Mouse (Mus musculus) granulocyte monocyte progenitor cell, adult 5-6 weeks (primary cell): ENCODE measurements at regions not wholly inside any gene's neighbourhood (a gene's known extent, or its start where the extent isn't known, plus 50 kb on each side); places are given as distances from the start of the nearest gene placed in this dataset.

Experiments used
- ATAC-seq: replicated peaks from 2 replicates; pipeline ENCODE4 v1.8.0; 2016; ENCODE audit warnings: mild to moderate bottlenecking, moderate TSS enrichment, inconsistent platforms; ENCODE audit not compliant: poor library complexity, severe bottlenecking

GRCm38 (mm10) chr1:23214462-23215158, 112.6 kb upstream of the 4933415F23Rik start:
- ATAC-seq, result no peak

- ATAC-seq, result no peak
These were observed 105.8 kb upstream of the 4933415F23Rik start for GRCm38 (mm10) chr1:23207843-23208242.

- no peak for ATAC-seq
These were observed 105.0 kb upstream of the 4933415F23Rik start for GRCm38 (mm10) chr1:23207024-23207423.

- ATAC-seq, result no peak
These were observed 100.7 kb upstream of the 4933415F23Rik start for GRCm38 (mm10) chr1:23202511-23203435.

- ATAC-seq, result no peak
These were observed 98.4 kb upstream of the 4933415F23Rik start for GRCm38 (mm10) chr1:23200460-23200859.

GRCm38 (mm10) chr1:23190316-23191005, 88.4 kb upstream of the 4933415F23Rik start:
- no peak for ATAC-seq

GRCm38 (mm10) chr1:23189790-23190189, 87.7 kb upstream of the 4933415F23Rik start:
- ATAC-seq, result no peak

GRCm38 (mm10) chr1:23188216-23188615, 86.2 kb upstream of the 4933415F23Rik start:
- no peak for ATAC-seq

GRCm38 (mm10) chr1:23187446-23188206, 85.6 kb upstream of the 4933415F23Rik start:
- no peak for ATAC-seq

GRCm38 (mm10) chr1:23184728-23185127, 82.7 kb upstream of the 4933415F23Rik start:
- ATAC-seq, result peak; percentile 63

GRCm38 (mm10) chr1:23182541-23182940, 80.5 kb upstream of the 4933415F23Rik start:
- ATAC-seq, result no peak

GRCm38 (mm10) chr1:23178335-23178974, 76.4 kb upstream of the 4933415F23Rik start:
- ATAC-seq, result no peak

GRCm38 (mm10) chr1:23174022-23174421, 72.0 kb upstream of the 4933415F23Rik start:
- no peak for ATAC-seq

GRCm38 (mm10) chr1:23173054-23173802, 71.2 kb upstream of the 4933415F23Rik start:
- ATAC-seq, result no peak

- no peak for ATAC-seq
These were observed 69.3 kb upstream of the 4933415F23Rik start for GRCm38 (mm10) chr1:23171336-23171735.

- no peak for ATAC-seq
These were observed 68.7 kb upstream of the 4933415F23Rik start for GRCm38 (mm10) chr1:23170711-23171110.

- no peak for ATAC-seq
These were observed 66.5 kb upstream of the 4933415F23Rik start for GRCm38 (mm10) chr1:23168504-23168903.

GRCm38 (mm10) chr1:23163371-23163935, 61.4 kb upstream of the 4933415F23Rik start:
- ATAC-seq, result no peak

GRCm38 (mm10) chr1:23162766-23163165, 60.7 kb upstream of the 4933415F23Rik start:
- no peak for ATAC-seq
